Mouse (Mus musculus) retina, postnatal 1 day (tissue): Measurements from ENCODE around the gene Ostf1.
A peak's percentile ranks its signal among the peaks of the same experiment; 100 is the strongest.

Experiments used
- DNase-seq: peaks from one replicate; pipeline ENCODE4 v3.0.0-alpha.2; 2012

Ostf1 gene

DNA sequence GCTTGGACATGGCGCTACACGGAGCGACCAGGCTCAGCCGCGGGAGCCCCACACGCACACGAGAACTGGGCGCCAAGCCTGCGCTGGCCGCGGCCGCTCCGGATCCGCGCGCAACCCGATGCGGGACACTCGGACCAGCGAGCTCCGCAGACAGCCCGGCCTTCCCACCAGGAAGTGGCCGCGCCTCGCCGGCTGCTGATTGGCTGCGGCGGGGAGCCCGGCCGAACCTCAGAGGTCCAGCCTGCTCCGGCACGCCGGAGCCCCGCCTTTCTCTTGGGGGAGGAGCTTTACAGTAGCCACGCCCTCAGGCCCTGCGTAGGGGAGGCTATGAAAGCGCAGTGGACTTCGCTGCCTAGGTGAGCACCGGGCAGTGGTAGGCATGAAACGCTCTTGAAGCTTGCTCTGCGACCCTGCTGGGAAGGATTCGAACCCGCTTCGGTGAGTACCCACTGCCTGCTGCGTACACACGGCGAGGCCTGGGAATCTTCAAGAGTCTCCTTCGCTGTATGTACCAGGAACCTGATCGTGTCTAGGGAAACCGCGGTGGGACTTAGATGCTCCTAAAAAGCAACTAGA lies at the start of gene Ostf1, which contains the start of gene Nmrk1:
Ostf1 (minus strand) TSS at position 180 of the 576 bp plus-strand sequence.
Nmrk1 (plus strand) TSS at position 307 of the 576 bp plus-strand sequence.
- peak; percentile 96 for DNase-seq

DNA sequence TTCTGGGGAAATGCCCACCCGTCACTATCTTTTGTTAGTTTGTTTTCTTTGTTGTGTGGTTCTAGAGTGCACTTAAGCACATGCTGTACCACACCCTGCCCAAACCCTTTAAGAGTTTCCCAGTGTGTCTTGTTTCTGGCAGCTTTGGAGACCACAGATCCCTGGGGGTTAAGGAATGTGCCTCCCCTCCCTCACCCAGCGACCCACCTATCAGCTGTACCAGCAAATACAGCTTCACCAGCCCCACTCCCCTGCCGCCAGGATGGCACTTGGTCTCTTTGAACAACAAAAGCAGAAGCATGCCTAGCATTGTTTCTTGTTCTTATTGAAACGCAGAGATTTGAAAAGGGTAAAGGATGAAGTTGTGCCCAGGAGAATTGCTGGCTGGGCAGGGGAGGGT lies 41.5 kb upstream of the Ostf1 start:
- DNase-seq: no peak

DNA sequence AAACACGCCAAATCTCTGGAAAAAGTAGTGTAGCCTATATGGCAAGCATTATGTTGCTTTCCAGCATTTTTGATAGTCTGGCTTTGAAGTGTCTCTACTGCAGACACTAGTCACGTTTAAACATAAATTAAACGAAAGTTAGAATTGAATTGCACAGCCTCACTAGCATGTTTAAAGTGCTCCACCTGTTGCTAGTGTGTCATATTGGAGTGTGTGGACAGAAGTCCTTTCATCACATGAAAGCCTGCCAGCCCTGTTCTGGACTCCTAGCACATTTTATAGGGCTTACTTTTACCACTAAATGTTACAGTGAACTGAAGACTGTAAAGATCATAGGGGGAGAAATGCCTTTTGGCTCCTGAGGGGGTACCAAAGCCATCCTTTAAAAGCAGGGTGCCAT lies 40.9 kb upstream of the Ostf1 start:
- no peak for DNase-seq

DNA sequence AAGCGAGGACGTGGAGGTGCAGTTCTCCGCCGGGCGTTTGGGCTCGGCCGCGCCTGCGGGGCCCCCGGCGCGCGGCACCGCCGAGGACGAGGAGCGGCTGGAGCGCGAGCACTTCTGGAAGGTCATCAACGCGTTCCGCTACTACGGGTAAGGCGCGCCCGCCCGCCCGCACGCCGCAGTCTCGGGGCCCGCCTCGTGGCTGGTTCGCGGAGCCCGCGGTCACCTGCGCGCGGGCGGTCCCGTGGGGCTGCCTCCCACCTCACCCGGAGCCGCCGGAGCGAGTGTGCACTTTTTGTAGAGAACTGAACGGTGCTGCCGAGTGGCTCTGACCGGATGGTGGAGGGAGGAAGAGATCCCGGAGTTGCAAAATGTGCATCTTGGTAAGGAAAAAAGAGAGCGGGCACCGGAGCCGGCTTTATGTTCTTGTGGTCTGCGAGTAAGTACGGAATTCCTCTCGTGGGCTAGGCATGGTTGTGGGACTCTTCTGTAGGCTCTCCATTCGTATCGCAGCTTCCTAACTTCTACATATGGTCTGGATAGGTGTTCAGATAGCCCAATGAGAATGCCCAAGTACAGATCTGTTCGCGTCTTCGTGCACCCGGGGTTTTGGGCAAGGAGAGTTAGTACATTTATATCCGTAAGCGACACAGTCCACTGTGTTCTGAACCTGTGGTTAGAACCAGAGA lies 39.6 kb upstream of the Ostf1 start:
- DNase-seq: peak; percentile 59

DNA sequence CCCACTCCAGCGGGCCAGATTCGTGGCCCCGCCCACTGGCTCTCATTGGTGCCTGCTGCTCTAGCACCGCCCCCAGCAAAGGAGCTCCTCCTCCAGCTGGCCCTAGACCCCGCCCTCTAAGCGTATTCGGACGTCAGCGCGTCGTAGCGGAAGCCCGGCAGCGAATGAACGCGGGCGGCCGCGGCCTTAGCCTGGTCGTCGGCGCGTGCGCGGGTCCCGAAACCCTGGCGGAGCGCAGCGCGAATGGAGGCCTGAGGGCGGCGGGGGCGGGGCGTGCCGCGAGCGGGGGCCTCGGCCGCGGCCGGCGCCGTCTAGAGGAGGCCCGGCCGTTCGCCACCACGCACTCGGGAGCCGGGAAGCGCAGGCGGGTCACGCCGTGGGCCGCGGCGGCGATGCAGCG lies 39.0 kb upstream of the Ostf1 start, which contains the start of gene Carnmt1:
Carnmt1 (plus strand) TSS at position 157 of the 400 bp plus-strand sequence.
- DNase-seq: peak; percentile 99

DNA sequence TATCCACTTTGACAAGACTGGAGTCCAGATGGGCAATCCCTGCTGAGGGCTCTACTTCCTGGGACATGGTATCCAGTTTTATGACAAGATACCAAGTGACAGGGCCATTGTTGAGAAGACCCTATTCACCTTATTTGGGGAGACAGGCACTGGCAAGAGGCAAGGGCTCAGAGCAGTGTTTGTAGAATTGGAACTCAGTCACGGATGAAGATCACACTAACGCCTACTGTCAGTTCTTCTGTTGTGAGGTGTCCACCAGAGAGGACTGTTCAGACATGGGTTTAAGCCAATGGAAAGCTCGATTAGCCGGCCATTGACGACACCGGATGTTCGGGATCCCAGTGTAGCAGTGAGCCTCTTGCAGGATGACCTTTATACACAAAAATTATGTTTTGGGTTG lies 37.9 kb upstream of the Ostf1 start:
- DNase-seq: peak; percentile 79

DNA sequence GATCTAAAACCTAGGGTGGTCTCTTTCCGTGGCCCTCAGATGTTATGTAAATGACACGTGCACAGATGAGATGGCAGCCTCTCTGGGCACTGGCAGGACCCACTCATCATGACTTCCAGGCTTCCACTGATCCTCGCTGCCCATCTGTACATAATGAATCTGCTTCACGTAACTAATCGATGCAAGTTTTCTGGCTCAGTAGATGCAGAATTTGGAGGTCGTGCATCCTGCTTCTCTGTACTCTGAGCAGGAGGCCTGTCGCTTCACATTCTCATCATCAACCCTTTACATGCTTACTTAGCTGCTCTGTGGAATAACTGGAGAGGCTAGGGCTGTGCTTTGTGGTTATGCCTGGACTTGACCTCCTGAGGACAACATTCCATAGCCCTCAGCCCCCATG lies 35.3 kb upstream of the Ostf1 start:
- peak; percentile 67 for DNase-seq

DNA sequence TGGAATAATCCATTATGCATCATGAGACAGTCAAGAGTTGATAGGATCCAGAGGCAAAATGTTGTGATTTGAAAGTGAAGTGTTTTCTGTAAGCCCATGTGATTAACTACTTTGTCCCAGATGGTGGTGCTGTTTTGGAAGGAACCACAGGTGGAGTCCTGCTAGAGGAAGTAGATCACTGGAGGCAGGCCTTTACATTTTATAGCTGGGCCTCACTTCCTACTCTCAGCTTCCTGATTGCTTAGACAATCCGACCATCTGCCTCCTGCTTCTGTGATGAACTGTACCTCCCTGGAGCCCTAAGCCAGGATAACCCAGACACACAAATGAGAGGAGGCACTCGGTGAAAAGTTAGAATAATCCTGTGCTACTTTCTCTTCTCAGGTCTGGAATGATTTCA lies 32.3 kb upstream of the Ostf1 start:
- DNase-seq: no peak

DNA sequence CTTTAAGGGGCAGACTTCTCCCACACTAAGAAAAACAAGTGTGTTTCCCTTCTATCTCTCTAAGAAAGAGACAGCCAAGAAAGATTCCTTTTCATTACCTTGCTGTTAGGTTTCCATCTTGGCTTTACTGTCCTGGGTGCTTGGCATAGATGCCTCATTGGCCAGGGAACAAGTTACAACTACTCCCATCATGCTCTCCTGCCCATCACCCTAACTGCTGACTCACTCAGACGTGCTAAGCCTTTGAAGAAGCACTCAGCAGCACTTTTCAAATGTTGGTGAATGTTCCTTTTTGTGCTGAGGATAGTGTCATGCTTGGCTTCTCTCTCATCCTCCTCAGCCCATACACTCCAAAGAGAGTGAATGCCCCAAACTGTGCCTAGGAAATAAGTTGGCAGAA lies 30.1 kb upstream of the Ostf1 start:
- no peak for DNase-seq

DNA sequence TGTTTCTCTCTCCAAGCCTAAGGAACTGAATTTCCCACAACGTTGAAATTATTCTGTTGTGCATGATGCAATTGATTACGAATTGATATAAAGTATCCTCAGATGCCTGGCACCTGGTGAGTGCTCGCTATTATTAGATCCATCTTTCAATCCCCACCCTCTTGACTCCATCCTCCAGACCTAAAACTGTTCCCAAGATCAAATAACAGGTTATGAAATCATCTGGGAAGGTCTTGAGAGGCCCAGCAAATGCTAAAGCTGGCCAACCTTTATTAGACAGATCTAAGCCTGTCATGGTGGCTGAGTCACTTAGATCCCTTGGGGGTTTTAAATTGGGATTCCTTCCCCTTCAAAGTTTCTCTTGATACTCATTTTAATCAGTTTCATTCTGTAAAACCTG lies 28.8 kb upstream of the Ostf1 start:
- DNase-seq: no peak

DNA sequence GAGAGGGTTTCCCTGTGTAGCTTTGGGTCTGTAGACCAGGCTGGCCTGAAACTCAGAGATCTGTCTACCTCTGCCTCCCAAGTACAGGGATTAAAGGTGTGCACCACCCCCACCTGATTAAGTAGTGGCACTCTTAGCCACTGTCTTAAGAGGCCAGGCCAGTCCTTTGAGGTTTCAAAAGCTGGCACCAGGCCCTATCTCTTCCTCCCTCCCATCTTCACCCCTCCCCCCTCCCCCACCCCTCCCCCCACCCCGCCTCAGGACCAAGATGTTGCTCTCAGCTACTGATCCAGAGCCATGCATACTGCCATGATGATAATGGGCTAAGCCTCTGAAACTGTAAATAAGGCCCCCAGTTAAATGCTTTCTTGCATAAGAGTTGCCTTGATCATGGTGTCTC lies 27.7 kb upstream of the Ostf1 start:
- DNase-seq: no peak

DNA sequence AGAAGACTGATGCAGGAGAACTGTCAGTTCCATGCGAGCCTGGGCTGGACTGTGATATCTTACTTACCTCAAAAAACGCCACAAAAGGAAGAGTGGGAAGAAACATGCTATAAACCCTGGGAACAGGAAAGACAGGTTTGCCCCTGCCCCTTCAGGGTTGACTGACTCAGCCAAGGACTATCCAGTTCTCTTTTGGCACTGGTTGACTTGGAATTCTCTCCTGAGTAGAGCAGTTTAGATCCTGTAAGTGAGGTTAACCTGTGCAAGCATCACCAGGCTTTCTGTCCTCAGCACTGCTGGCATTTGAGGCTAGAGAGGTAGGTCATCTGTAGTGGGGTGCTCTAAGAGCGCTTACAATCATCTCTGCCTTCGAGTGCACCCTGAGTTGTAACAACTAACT lies 26.9 kb upstream of the Ostf1 start:
- no peak for DNase-seq

DNA sequence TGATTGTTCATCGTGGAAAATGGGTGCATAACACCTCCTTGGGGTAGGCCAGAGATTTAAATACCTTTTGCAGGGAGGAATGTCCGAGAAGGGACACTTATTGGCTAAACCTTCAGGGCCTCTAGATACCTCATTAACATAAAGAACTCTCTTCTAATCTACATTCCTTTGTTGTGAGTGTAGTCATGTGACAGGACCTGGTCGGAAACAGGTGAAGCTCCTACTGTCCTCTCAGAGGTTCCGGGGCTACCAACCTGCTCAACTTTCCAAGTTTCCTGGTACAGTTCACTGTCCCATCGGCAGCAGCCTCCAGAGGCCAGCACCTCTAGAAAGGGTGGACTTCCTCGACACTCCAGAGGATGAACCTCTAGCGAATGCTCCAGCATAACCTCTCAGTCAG lies 24.4 kb upstream of the Ostf1 start:
- DNase-seq: no peak

DNA sequence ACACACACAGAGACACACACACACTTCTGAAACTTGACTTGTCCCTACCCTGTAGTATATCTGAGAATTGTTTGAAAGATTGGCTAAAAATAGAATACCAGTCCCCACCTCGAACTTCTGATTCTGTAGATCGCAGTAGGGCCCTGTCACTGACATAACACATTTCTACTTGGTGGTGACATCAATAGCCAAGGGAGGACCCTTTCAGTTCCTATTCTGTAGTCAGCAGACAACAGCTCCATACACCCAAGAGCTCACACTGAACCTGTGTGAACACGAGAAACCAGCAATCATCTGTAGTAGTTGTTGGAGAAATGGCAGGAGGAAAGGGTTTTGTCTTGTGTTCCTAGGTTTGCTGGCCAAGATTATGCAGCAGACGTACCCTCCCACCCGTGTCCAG lies 23.4 kb upstream of the Ostf1 start:
- no peak for DNase-seq

DNA sequence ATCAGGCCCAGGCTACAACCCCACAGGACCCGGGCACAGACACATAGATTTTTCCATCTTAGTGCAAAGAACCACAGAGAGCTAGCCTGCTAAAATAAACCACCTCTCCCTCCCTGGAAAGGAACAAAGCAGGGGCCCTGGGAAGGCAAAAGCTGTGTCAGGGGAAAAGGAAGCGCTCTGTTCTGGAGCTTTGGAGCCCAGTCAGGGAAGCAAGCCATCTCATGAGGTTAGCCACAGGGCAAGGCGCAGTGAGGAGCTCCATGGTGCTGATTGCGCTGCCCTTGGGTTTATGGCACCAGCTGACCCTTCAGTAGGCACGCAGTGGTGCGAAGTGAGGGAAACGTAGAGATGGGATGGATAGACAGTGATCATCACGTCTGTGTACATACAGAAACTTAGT lies 22.7 kb upstream of the Ostf1 start:
- DNase-seq: no peak

DNA sequence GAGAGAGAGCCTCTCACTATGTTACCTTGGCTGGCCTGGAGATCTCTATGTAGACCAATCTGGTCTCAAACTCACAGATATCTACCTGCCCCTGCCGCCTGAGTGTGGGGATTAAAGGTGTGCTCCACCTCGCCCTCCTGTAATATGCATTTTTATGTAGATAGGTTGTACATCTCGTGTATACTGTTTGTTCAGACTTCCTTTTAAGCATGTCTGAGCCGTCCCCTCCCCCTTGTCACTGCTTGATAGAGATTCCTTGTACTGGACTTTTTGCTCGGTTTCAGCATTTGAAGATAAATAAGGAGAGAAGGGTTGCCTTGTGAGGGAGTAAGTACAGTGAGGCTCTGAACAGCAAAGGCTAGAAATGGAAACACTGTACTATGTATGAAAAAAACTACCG lies 21.4 kb upstream of the Ostf1 start:
- no peak for DNase-seq

DNA sequence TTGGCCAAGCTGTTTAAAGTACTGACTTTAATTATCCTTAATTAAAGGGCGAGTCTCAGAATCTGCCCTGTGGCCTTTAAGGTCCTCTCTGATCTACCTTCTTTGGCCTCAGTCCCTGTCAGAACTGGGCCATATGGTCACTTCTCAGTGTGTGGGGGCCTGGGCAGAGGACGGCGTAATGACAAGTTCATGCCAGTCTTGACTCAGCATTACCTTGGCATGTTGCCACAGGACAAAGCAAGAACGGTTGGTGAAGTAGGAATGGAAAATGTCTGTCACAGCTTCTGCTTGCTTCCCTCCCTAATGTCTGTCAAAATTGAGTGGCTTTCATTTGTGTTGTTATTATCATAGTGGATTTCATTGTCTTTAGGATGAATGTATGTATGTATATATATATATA lies 21.0 kb upstream of the Ostf1 start:
- DNase-seq: no peak

DNA sequence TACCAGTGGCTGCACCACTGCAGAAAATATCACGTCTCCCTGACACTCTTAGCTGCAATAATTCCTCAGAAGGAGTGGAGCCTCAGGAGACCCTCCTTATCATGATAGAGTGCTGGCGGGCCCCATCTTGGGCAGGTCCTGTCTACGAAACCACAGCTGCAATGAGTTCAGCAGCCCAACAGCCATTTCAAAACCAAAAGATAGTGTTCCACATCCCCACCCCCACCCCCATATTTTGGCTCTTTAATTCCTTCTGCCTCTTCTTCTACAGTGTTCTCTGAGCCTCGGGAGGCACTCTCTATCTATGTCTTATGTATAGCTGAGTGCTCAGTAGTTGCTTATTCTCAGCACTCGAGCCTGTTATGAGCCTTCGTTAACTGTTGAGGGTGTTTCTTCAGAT lies 18.9 kb upstream of the Ostf1 start:
- no peak for DNase-seq

DNA sequence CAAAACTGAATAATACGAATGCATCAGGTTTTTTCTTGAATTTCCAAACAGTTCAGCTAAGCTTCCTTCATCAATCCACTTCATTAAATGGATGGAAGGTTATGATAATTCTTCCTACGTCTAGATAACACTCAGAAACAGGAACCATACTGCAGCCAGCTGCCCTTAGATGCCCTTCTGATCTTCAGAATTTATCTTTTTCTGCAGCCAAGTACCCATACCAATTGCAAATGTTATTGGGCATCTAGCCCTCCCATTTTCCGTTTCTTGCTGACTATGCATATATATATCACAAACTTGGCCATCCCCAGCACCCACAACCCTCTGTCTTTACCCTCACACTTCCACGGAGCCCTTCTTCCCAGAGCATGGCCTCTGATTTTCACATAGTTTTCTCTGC lies 18.3 kb upstream of the Ostf1 start:
- DNase-seq: no peak

DNA sequence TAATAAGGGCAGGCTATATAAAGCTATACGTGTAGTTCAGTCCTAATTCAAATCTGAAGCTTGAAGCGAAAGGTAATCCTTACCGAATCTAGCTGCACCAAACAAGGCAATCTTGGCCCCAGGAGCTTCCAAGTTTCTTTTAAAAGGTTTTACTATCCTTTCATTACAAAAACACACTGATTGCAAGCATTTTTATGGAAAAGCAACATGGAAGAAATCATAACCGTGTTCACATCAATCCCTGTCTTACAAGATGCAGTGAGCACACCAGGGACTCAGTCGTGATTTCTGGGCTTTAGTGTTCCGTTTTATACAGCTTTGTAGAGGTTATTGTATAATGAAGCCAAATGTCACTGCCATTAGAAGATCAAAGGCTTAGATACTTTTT lies 16.9 kb upstream of the Ostf1 start:
- DNase-seq: no peak

DNA sequence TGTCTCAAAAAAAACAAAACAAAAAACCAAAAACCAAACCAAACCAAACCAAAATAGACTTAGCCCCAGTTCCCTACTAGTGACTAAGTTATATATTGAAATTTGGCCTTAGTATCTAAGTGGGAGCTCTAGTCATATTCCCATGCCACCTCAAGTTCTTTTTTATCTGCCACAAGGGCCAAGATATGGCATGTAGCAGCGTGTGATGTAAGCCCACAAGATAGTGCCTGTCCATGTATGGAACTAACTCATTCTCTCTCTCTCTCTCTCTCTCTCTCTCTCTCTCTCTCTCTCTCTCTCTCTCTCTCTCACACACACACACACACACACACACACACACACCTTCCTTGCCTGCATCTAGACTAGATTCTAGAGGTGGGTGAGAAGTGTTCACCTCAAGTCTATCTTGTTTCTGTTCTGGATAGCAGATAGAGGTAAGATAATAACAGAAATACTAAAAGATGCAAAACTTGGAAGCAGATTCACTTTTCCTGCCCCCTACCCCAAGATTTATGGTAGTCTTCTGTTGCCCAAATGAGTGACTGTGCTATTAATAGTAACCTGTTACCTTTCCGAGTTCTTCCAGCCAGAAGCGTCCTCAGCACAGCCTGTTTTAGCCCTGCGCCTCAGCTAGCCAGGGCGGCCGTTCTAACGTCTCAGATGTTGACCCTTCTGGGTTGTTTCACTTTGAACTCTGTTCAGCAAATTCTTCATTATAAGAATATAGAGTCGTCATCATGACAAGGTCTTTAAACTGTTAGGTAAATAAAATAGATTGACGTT lies 16.3 kb upstream of the Ostf1 start:
- DNase-seq: no peak

DNA sequence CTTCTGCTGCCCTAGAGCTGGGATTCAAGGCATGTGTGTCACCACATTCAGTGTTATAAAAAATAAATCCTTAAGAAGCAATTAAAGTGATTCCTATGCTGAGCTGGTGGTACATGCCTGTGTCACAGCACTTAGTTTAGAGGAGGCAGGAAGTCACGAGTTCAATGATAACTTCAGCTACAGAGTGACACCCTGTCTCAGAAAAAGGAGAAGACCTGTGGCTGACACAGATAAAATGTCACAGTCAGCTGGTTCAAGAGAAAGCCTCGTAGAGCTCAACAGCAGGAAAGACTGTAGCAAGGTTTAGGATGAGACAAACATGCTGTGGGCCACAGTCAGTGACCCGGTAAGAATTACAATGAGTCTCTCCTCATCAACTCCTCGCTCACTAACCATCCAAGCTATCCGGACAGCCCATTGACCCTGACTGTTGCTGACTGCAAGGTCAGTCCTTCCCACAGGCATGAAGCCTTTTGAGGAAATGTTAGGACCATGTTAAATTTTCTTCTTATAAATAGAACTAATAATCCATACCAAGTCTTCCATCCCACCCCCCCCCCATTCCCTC lies 15.3 kb upstream of the Ostf1 start:
- no peak for DNase-seq

DNA sequence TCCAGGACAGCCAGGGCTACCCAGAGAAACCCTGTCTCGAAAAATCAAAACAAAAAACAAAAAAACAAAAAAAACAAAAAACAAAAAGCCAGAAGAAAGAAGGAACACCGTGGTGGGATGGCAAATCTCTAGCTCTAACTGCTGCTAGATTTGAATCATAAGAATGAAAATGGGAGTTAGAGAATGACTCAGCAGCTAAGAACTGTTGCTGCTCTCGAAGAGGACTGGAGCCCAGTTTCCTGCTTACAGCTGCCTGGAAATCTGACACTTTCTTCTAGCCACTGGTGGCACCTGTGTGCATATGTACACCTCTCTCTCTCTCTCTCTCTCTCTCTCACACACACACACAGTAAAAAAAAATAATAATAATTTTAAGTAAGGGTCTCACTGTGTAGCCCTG lies 14.8 kb upstream of the Ostf1 start:
- no peak for DNase-seq

DNA sequence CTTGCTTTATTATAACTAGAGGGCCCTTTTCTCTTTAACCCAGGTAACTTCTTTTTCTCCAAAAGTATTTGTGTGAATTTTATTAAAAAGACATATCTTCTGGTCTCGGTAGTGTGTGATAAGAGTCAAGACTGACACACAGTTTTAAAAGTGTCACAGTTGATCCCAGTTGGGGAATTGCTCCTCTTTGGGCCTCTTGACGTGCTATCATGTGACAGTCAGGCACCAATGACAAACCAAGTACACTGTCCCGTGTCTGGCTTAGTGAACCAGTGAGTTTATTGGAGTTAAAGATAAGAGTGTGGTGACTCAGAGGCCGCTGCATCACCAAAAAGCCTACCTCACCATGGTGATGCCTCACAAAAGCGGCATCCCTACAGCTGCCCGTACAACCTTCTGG lies 12.5 kb upstream of the Ostf1 start:
- DNase-seq: no peak
